8 mouse cellular contexts compared by ENCODE assay signal in genomic region chr9:112174407-112175357, GRCm38 (mm10).
DNase-seq lines count a peak whose midpoint lies in the region; ATAC-seq and TF ChIP-seq lines count a peak whose summit lies in the region.

No protein-coding gene starts in this region.

- no peak for DNase-seq in heart, postnatal 4 days
- DNase-seq in ES-E14 (ENCODE audit: low read depth, low spot score) = peak; percentile 19
- peak; percentile 34 for DNase-seq in hindbrain, embryonic 11.5 days (ENCODE audit: low spot score)
- no peak for DNase-seq in urinary bladder, adult 18-20 months (ENCODE audit: low spot score in 2 of 2)
- DNase-seq in layer of hippocampus, adult 11-12 months (ENCODE audit: low spot score) = no peak

- H3K9ac ChIP-seq in heart, embryonic 16.5 days (ENCODE audit: low read length) = no peak overlapping the region
- H3K9ac ChIP-seq in ES-E14 (ENCODE audit: insufficient read depth, low read depth, low read length, poor library complexity, severe bottlenecking) = no peak overlapping the region
- no peak overlapping the region for H3K9ac ChIP-seq in hindbrain, embryonic 11.5 days (ENCODE audit: low read depth, low read length)
- no peak overlapping the region for H3K9ac ChIP-seq in midbrain, embryonic 12.5 days (replicated peaks)

- H3K4me1 ChIP-seq in heart, embryonic 16.5 days (ENCODE audit: control insufficient read depth, insufficient read depth, low read length) = peaks cover 20% of the 10 kb centered on the region
- H3K4me1 ChIP-seq in ES-E14 (ENCODE audit: control insufficient read depth in 2 of 2, insufficient read depth in 2 of 2, low read length in 2 of 2, poor library complexity in 1 of 2) = no peaks in the 10 kb centered on the region
- H3K4me1 ChIP-seq in hindbrain, embryonic 11.5 days (replicated peaks; ENCODE audit: control insufficient read depth, insufficient read depth, low read length) = no peaks in the 10 kb centered on the region
- H3K4me1 ChIP-seq in midbrain, embryonic 12.5 days = peaks cover 17% of the 10 kb centered on the region

- in situ Hi-C loops in ES-E14 (cut with MboI; ENCODE audit: low sequenced_read_pairs in 2 of 2, unreplicated experiment in 2 of 2) = no loop called here

- peak overlapping the region; percentile 35; the same call in 1 of the 2 replicates for H3K4me3 ChIP-seq in heart, embryonic 16.5 days (ENCODE audit: low read length)
- H3K4me3 ChIP-seq in ES-E14 (ENCODE audit: insufficient read depth in 1 of 2, low read depth in 1 of 2, low read length in 2 of 2, poor library complexity in 1 of 2, severe bottlenecking in 1 of 2) = no peak overlapping the region
- H3K4me3 ChIP-seq in hindbrain, embryonic 11.5 days (ENCODE audit: low read depth, low read length) = no peak overlapping the region
- 0 out of 2 replicates have a peak overlapping the region, but pooled peaks have one; percentile 1 for H3K4me3 ChIP-seq in midbrain, embryonic 12.5 days

- H3K36me3 ChIP-seq in heart, embryonic 16.5 days (ENCODE audit: control insufficient read depth, insufficient read depth) = no peaks in the 10 kb centered on the region
- H3K36me3 ChIP-seq in ES-E14 (ENCODE audit: control insufficient read depth, insufficient read depth, low read length, poor library complexity, severe bottlenecking) = no peaks in the 10 kb centered on the region
- no peaks in the 10 kb centered on the region for H3K36me3 ChIP-seq in hindbrain, embryonic 11.5 days (ENCODE audit: control insufficient read depth, insufficient read depth, low read length)
- H3K36me3 ChIP-seq in midbrain, embryonic 12.5 days = no peaks in the 10 kb centered on the region

- ATAC-seq in heart, embryonic 16.5 days (replicated peaks; ENCODE audit: extremely low read depth, insufficient read depth, low FRiP score) = peak; percentile 61
- ATAC-seq in common myeloid progenitor, adult 5-6 weeks (replicated peaks; ENCODE audit: low read depth, poor library complexity, severe bottlenecking) = peak; percentile 81
- peak; percentile 69 for ATAC-seq in hindbrain, embryonic 11.5 days (ENCODE audit: low FRiP score)
- peak; percentile 80 for ATAC-seq in midbrain, embryonic 12.5 days (ENCODE audit: low FRiP score, low read depth)

- H3K27ac ChIP-seq in heart, embryonic 16.5 days (ENCODE audit: low read length) = 0 out of 2 replicates have a peak overlapping the region, but pooled peaks have one; percentile 12
- no peak overlapping the region for H3K27ac ChIP-seq in ES-E14 (ENCODE audit: insufficient read depth, low read depth, low read length, poor library complexity, severe bottlenecking)
- no peak overlapping the region for H3K27ac ChIP-seq in hindbrain, embryonic 11.5 days (ENCODE audit: low read depth, low read length)
- peak overlapping the region; percentile 49; the same call in 1 of the 2 replicates for H3K27ac ChIP-seq in midbrain, embryonic 12.5 days (replicated peaks)

- peak overlapping the region; percentile 57 for H3K4me2 ChIP-seq in heart, embryonic 16.5 days (ENCODE audit: low read depth, low read length)
- H3K4me2 ChIP-seq in hindbrain, embryonic 11.5 days (replicated peaks; ENCODE audit: low read depth, low read length) = no peak overlapping the region
- H3K4me2 ChIP-seq in midbrain, embryonic 12.5 days (replicated peaks) = peak overlapping the region; percentile 40

- 17% methylated on average over 15 of the region's 15 CpGs for WGBS in heart, embryonic 16.5 days
- 31% methylated on average over 15 of the region's 15 CpGs for WGBS in hindbrain, embryonic 11.5 days
- 22% methylated on average over 15 of the region's 15 CpGs for WGBS in midbrain, embryonic 12.5 days

- H3K9me3 ChIP-seq in heart, embryonic 16.5 days (replicated peaks; ENCODE audit: control insufficient read depth, low read length) = no peaks in the 10 kb centered on the region
- H3K9me3 ChIP-seq in ES-E14 (ENCODE audit: control insufficient read depth, insufficient read depth, low read depth, low read length) = no peaks in the 10 kb centered on the region
- no peaks in the 10 kb centered on the region for H3K9me3 ChIP-seq in hindbrain, embryonic 11.5 days (ENCODE audit: control insufficient read depth, low read length)
- H3K9me3 ChIP-seq in midbrain, embryonic 12.5 days = no peaks in the 10 kb centered on the region

- no peaks in the 10 kb centered on the region for H3K27me3 ChIP-seq in heart, embryonic 16.5 days (ENCODE audit: control insufficient read depth, insufficient read depth, low read length)
- no peaks in the 10 kb centered on the region for H3K27me3 ChIP-seq in hindbrain, embryonic 11.5 days (ENCODE audit: control insufficient read depth, insufficient read depth, low read length)
- no peaks in the 10 kb centered on the region for H3K27me3 ChIP-seq in midbrain, embryonic 12.5 days

TF ChIP-seq in ES-E14, 5 proteins besides CTCF, POLR2A, EP300 and RAD21:
- no peak for TF ChIP-seq CHD2 (IDR thresholded peaks at IDR 0.05; ENCODE audit: low read depth, low read length)
- no peak for TF ChIP-seq HCFC1 (IDR thresholded peaks at IDR 0.05; ENCODE audit: borderline replicate concordance, insufficient read depth, low read length)
- no peak for TF ChIP-seq ZC3H11A (IDR thresholded peaks at IDR 0.05; ENCODE audit: borderline replicate concordance, low read depth, low read length)
- TF ChIP-seq MAFK (IDR thresholded peaks at IDR 0.05; ENCODE audit: insufficient read depth, low read depth, low read length) = no peak
- TF ChIP-seq ZNF384 (IDR thresholded peaks at IDR 0.05; ENCODE audit: low read depth, low read length) = no peak

Comparison
In these comparisons a context has a peak if more than half of its experiments do, and no peak if none do; other contexts are left out.
1. H3K27ac ChIP-seq: peak in heart, embryonic 16.5 days (single experiment) and midbrain, embryonic 12.5 days (single experiment); none in ES-E14 (single experiment) and hindbrain, embryonic 11.5 days (single experiment).
2. H3K4me3 ChIP-seq: peak in heart, embryonic 16.5 days (single experiment) and midbrain, embryonic 12.5 days (single experiment); none in ES-E14 (0 of 2) and hindbrain, embryonic 11.5 days (single experiment).
3. DNase-seq: peak in ES-E14 (single experiment) and hindbrain, embryonic 11.5 days (single experiment); none in heart, postnatal 4 days (single experiment), urinary bladder, adult 18-20 months (0 of 2) and layer of hippocampus, adult 11-12 months (single experiment).
4. Peak in every context shown above with its lines, with median percentiles within 50 percentile points of each other: ATAC-seq.